Mouse (Mus musculus) kidney, adult 2 months (tissue): ENCODE measurements around the gene Ltbp1.

Experiments
- CTCF ChIP-seq: fragments of 200-500 bp; conservative IDR thresholded peaks from 2 replicates; pipeline ENCODE4 v1.5.1; 2011; ENCODE audit warnings: low read depth, mild to moderate bottlenecking, control low read depth, low read length, moderate library complexity, mixed read lengths; ENCODE audit not compliant: insufficient read depth, insufficient read length
- POLR2A ChIP-seq: fragments of 200-500 bp; IDR thresholded peaks from one replicate; pipeline ENCODE4 v1.6.1; 2011; ENCODE audit warnings: low read depth, low read length, control low read depth

GRCm38 (mm10) chr17:75335649-75336048, 330.3 kb downstream of the Ltbp1 start:
- TF ChIP-seq CTCF: no peak
- TF ChIP-seq POLR2A: no peak
